Mouse (Mus musculus): ENCODE results near the gene Pax5. TPM values are rescaled to one million over a fixed set of nuclear protein-coding genes. Genes with fewer than 3 reads are reported as not detected.

Pax5 gene
- total and polyA plus RNA-seq, 2 experiments from 2014 or later: 3.0 to 46.0 TPM

- no peak for DNase-seq (ENCODE audit: low spot score)
- TF ChIP-seq CTCF (IDR thresholded peaks at IDR 0.05): no peak
- Histone ChIP-seq H3K36me3 (ENCODE audit: insufficient read depth, low read length) (no peaks in the 10 kb centered on the region), H3K4me3 (ENCODE audit: low read depth, low read length) (no peak overlapping the region), H3K4me1 (ENCODE audit: insufficient read depth, low read length) (0 out of 2 replicates have a peak, but pooled peaks cover 2% of the 10 kb centered on the region), H3K27ac (ENCODE audit: low read depth, low read length) (no peak overlapping the region), H3K27me3 (ENCODE audit: insufficient read depth, low read length) (no peaks in the 10 kb centered on the region), H3K4me2 (ENCODE audit: low read depth, low read length, poor library complexity, severe bottlenecking) (no peak overlapping the region), H3K9me3 (ENCODE audit: low read length) (no peaks in the 10 kb centered on the region), H3K9ac (replicated peaks; ENCODE audit: low read length, poor library complexity, severe bottlenecking) (no peak overlapping the region)
- 17% methylated on average over 12 of the region's 12 CpGs for WGBS
- no peak for ATAC-seq (ENCODE audit: low FRiP score)
Measured at GRCm38 (mm10) chr4:44633694-44634524, 76.4 kb downstream of the Pax5 start.

- H3K9me3 ChIP-seq (ENCODE audit: low read length): no peaks in the 10 kb centered on the region
- H3K27ac ChIP-seq (ENCODE audit: low read depth, low read length): no peak overlapping the region
- H3K36me3 ChIP-seq (ENCODE audit: insufficient read depth, low read length): no peaks in the 10 kb centered on the region
- WGBS: 80% methylated on average over 6 of the region's 6 CpGs
- ATAC-seq (ENCODE audit: low FRiP score) (no peak), DNase-seq (ENCODE audit: low spot score) (no peak)
- no peak overlapping the region for H3K9ac ChIP-seq (replicated peaks; ENCODE audit: low read length, poor library complexity, severe bottlenecking)
- H3K4me2 ChIP-seq (ENCODE audit: low read depth, low read length, poor library complexity, severe bottlenecking): no peak overlapping the region
- no peaks in the 10 kb centered on the region for H3K27me3 ChIP-seq (ENCODE audit: insufficient read depth, low read length)
- no peak for TF ChIP-seq CTCF (IDR thresholded peaks at IDR 0.05)
- H3K4me1 ChIP-seq (ENCODE audit: insufficient read depth, low read length): 0 out of 2 replicates have a peak, but pooled peaks cover 2% of the 10 kb centered on the region
- no peak overlapping the region for H3K4me3 ChIP-seq (ENCODE audit: low read depth, low read length)
Measured at GRCm38 (mm10) chr4:44630059-44630458, 80.2 kb downstream of the Pax5 start.

DNA sequence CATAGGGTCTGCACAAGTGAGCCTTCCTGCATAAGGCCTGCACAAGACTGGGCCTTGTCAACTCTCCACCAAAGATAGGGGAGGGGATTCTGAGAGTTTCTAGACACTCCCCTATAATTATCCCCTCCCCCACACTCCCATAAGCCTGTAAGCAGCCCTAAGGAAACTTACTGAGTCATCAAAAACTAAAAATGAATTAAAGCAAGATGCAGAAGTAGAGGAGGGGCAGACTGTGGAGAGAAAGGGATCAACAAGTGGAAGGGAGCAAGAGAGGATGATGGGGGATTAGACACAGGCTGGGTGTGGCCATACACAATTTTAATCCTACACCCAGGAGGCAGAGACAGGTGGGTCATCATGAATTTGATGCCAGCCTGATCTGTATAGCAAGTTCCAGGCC is 82.4 kb downstream of the Pax5 start:
- Histone ChIP-seq H3K4me1 (ENCODE audit: insufficient read depth, low read length) (no peaks in the 10 kb centered on the region), H3K4me3 (ENCODE audit: low read depth, low read length) (no peak overlapping the region), H3K27ac (ENCODE audit: low read depth, low read length) (no peak overlapping the region), H3K4me2 (ENCODE audit: low read depth, low read length, poor library complexity, severe bottlenecking) (no peak overlapping the region), H3K27me3 (ENCODE audit: insufficient read depth, low read length) (no peaks in the 10 kb centered on the region), H3K9ac (replicated peaks; ENCODE audit: low read length, poor library complexity, severe bottlenecking) (no peak overlapping the region), H3K36me3 (ENCODE audit: insufficient read depth, low read length) (no peaks in the 10 kb centered on the region), H3K9me3 (ENCODE audit: low read length) (no peaks in the 10 kb centered on the region)
- TF ChIP-seq CTCF (IDR thresholded peaks at IDR 0.05): no peak
- no peak for ATAC-seq (ENCODE audit: low FRiP score)
- no peak for DNase-seq (ENCODE audit: low spot score)

- DNase-seq (ENCODE audit: low spot score): no peak
- Histone ChIP-seq H3K4me3 (ENCODE audit: low read depth, low read length) (no peak overlapping the region), H3K36me3 (ENCODE audit: insufficient read depth, low read length) (no peaks in the 10 kb centered on the region), H3K9ac (replicated peaks; ENCODE audit: low read length, poor library complexity, severe bottlenecking) (no peak overlapping the region), H3K4me1 (ENCODE audit: insufficient read depth, low read length) (no peaks in the 10 kb centered on the region), H3K9me3 (ENCODE audit: low read length) (no peaks in the 10 kb centered on the region), H3K27me3 (ENCODE audit: insufficient read depth, low read length) (no peaks in the 10 kb centered on the region), H3K4me2 (ENCODE audit: low read depth, low read length, poor library complexity, severe bottlenecking) (no peak overlapping the region), H3K27ac (ENCODE audit: low read depth, low read length) (no peak overlapping the region)
- 84% methylated on average over 6 of the region's 6 CpGs for WGBS
- TF ChIP-seq CTCF (IDR thresholded peaks at IDR 0.05): no peak
- no peak for ATAC-seq (ENCODE audit: low FRiP score)
Measured at GRCm38 (mm10) chr4:44625108-44625424, 85.2 kb downstream of the Pax5 start.

- Histone ChIP-seq H3K36me3 (ENCODE audit: insufficient read depth, low read length) (no peaks in the 10 kb centered on the region), H3K27me3 (ENCODE audit: insufficient read depth, low read length) (no peaks in the 10 kb centered on the region), H3K4me1 (ENCODE audit: insufficient read depth, low read length) (no peaks in the 10 kb centered on the region), H3K9ac (replicated peaks; ENCODE audit: low read length, poor library complexity, severe bottlenecking) (no peak overlapping the region), H3K4me2 (ENCODE audit: low read depth, low read length, poor library complexity, severe bottlenecking) (no peak overlapping the region), H3K4me3 (ENCODE audit: low read depth, low read length) (no peak overlapping the region), H3K9me3 (ENCODE audit: low read length) (no peaks in the 10 kb centered on the region), H3K27ac (ENCODE audit: low read depth, low read length) (no peak overlapping the region)
- ATAC-seq (ENCODE audit: low FRiP score): no peak
- WGBS: 89% methylated on average over 12 of the region's 12 CpGs
- TF ChIP-seq CTCF (IDR thresholded peaks at IDR 0.05): no peak
- DNase-seq (ENCODE audit: low spot score): no peak
Measured at GRCm38 (mm10) chr4:44624232-44625107, 85.8 kb downstream of the Pax5 start.

DNA sequence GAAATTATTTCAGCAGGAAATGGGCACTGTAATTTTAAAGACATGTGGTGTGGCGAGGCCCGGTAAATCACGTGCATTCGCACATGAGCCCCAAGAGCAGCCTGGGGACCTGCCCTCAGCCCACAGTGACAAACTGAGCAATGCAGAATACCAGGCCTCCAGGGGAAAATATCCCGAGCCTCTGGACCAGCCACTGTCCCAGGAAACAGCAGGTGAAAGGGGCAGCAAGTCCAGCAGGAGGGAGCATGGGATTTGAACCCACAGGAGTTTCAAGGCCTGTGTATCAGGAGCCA is 86.9 kb downstream of the Pax5 start:
- Histone ChIP-seq H3K36me3 (ENCODE audit: insufficient read depth, low read length) (no peaks in the 10 kb centered on the region), H3K9ac (replicated peaks; ENCODE audit: low read length, poor library complexity, severe bottlenecking) (no peak overlapping the region), H3K9me3 (ENCODE audit: low read length) (no peaks in the 10 kb centered on the region), H3K4me2 (ENCODE audit: low read depth, low read length, poor library complexity, severe bottlenecking) (no peak overlapping the region), H3K4me3 (ENCODE audit: low read depth, low read length) (no peak overlapping the region), H3K27ac (ENCODE audit: low read depth, low read length) (no peak overlapping the region), H3K27me3 (ENCODE audit: insufficient read depth, low read length) (no peaks in the 10 kb centered on the region), H3K4me1 (ENCODE audit: insufficient read depth, low read length) (no peaks in the 10 kb centered on the region)
- DNase-seq (ENCODE audit: low spot score) (no peak), ATAC-seq (ENCODE audit: low FRiP score) (no peak)
- TF ChIP-seq CTCF (IDR thresholded peaks at IDR 0.05): no peak
- WGBS: 84% methylated on average over 5 of the region's 5 CpGs

Data from midbrain, postnatal 0 days (tissue).